In genomic region chr16:29771728-29772608, GRCm38 (mm10) we compare ENCODE assay signal across 11 mouse cellular contexts.
DNase-seq lines count a peak whose midpoint lies in the region; ATAC-seq and TF ChIP-seq lines count a peak whose summit lies in the region.
"Had no signal": no experiment of that assay in that cellular context is flagged by ENCODE, and none has a peak within 500 bp of the region (broad histone marks: within the 10 kb centered on the region; RNA-seq: fewer than 3 reads in every experiment).

No protein-coding gene starts in this region.

- no peak for TF ChIP-seq CTCF in stomach, postnatal 0 days (IDR thresholded peaks at IDR 0.05; ENCODE audit: low read depth)

- H3K4me2 ChIP-seq in neural tube, embryonic 11.5 days (ENCODE audit: low read depth), result no peak overlapping the region
- no peak overlapping the region for H3K4me2 ChIP-seq in neural tube, embryonic 15.5 days
- H3K4me2 ChIP-seq in hindbrain, embryonic 16.5 days (ENCODE audit: low read length), result no peak overlapping the region
- no peak overlapping the region for H3K4me2 ChIP-seq in stomach, postnatal 0 days (replicated peaks; ENCODE audit: low read depth)
- H3K4me2 ChIP-seq: embryonic facial prominence, embryonic 13.5 days had no signal

- peak; percentile 27 to 30 for DNase-seq in cerebellum, adult 18-20 months
- DNase-seq in cerebellum, adult 11 months, result no peak
- DNase-seq in neural tube, embryonic 11.5 days (ENCODE audit: low spot score), result peak; percentile 49
- DNase-seq in stomach, postnatal 0 days (ENCODE audit: low spot score), result no peak
- DNase-seq in spleen, adult 12 weeks (ENCODE audit: low spot score), result no peak
- no peak for DNase-seq in spleen, postnatal 4 days (ENCODE audit: low spot score in 2 of 2)
- DNase-seq: heart, postnatal 14 days had no signal

- no peak overlapping the region for H3K27ac ChIP-seq in neural tube, embryonic 11.5 days (ENCODE audit: low read depth, low read length)
- H3K27ac ChIP-seq in neural tube, embryonic 15.5 days (replicated peaks), result no peak overlapping the region
- no peak overlapping the region for H3K27ac ChIP-seq in hindbrain, embryonic 16.5 days (ENCODE audit: low read depth, low read length)
- no peak overlapping the region for H3K27ac ChIP-seq in stomach, postnatal 0 days (replicated peaks)
- H3K27ac ChIP-seq: embryonic facial prominence, embryonic 13.5 days had no signal

- no peak for ATAC-seq in neural tube, embryonic 11.5 days (ENCODE audit: insufficient read depth, low FRiP score, low TSS enrichment)
- no peak; the same call in 1 of the 2 replicates for ATAC-seq in neural tube, embryonic 15.5 days (ENCODE audit: low FRiP score)
- ATAC-seq in hindbrain, embryonic 16.5 days, result peak; percentile 52; the same call in 1 of the 2 replicates
- ATAC-seq in stomach, postnatal 0 days (ENCODE audit: low FRiP score, low TSS enrichment), result no peak
- ATAC-seq: activated CD4-positive, CD25-positive, alpha-beta regulatory T cell, adult 4 months had no signal

- no peaks in the 10 kb centered on the region for H3K27me3 ChIP-seq in neural tube, embryonic 11.5 days (ENCODE audit: control insufficient read depth, insufficient read depth, low read length)
- H3K27me3 ChIP-seq in neural tube, embryonic 15.5 days (replicated peaks), result 0 out of 2 replicates have a peak, but pooled peaks cover 3% of the 10 kb centered on the region
- no peaks in the 10 kb centered on the region; the same call in 1 of the 2 replicates for H3K27me3 ChIP-seq in hindbrain, embryonic 16.5 days (replicated peaks; ENCODE audit: control insufficient read depth, insufficient read depth, low read length)
- no peaks in the 10 kb centered on the region for H3K27me3 ChIP-seq in stomach, postnatal 0 days (ENCODE audit: control insufficient read depth, insufficient read depth, low read length)

- H3K36me3 ChIP-seq in neural tube, embryonic 11.5 days (ENCODE audit: control insufficient read depth, insufficient read depth, low read length), result no peaks in the 10 kb centered on the region
- no peaks in the 10 kb centered on the region for H3K36me3 ChIP-seq in neural tube, embryonic 15.5 days
- no peaks in the 10 kb centered on the region for H3K36me3 ChIP-seq in hindbrain, embryonic 16.5 days (ENCODE audit: control insufficient read depth, insufficient read depth, low read length)
- no peaks in the 10 kb centered on the region for H3K36me3 ChIP-seq in stomach, postnatal 0 days (ENCODE audit: control insufficient read depth, insufficient read depth, low read length)
- H3K36me3 ChIP-seq: embryonic facial prominence, embryonic 13.5 days had no signal

- WGBS in neural tube, embryonic 11.5 days, result 23% methylated on average over 13 of the region's 13 CpGs
- WGBS in neural tube, embryonic 15.5 days, result 25% methylated on average over 13 of the region's 13 CpGs
- WGBS in hindbrain, embryonic 16.5 days, result 14% methylated on average over 13 of the region's 13 CpGs
- 45% methylated on average over 13 of the region's 13 CpGs for WGBS in stomach, postnatal 0 days

- H3K4me1 ChIP-seq in neural tube, embryonic 11.5 days (ENCODE audit: control insufficient read depth, insufficient read depth, low read length), result peaks cover 8% of the 10 kb centered on the region
- no peaks in the 10 kb centered on the region; the same call in 1 of the 2 replicates for H3K4me1 ChIP-seq in neural tube, embryonic 15.5 days
- H3K4me1 ChIP-seq in hindbrain, embryonic 16.5 days (ENCODE audit: control insufficient read depth, insufficient read depth, low read depth, low read length), result peaks cover 6% of the 10 kb centered on the region
- peaks cover 7% of the 10 kb centered on the region; the same call in 1 of the 2 replicates for H3K4me1 ChIP-seq in stomach, postnatal 0 days (replicated peaks; ENCODE audit: control insufficient read depth, insufficient read depth)

- no peak overlapping the region for H3K9ac ChIP-seq in neural tube, embryonic 11.5 days (ENCODE audit: low read length)
- H3K9ac ChIP-seq in neural tube, embryonic 15.5 days (replicated peaks), result no peak overlapping the region
- H3K9ac ChIP-seq in hindbrain, embryonic 16.5 days (ENCODE audit: low read depth, low read length), result no peak overlapping the region
- H3K9ac ChIP-seq in stomach, postnatal 0 days (ENCODE audit: low read length), result 0 out of 2 replicates have a peak overlapping the region, but pooled peaks have one; percentile 4
- H3K9ac ChIP-seq: embryonic facial prominence, embryonic 13.5 days had no signal

- TF ChIP-seq EP300 in stomach, postnatal 0 days (optimal IDR thresholded peaks at IDR 0.05), result no peak

- no peaks in the 10 kb centered on the region for H3K9me3 ChIP-seq in neural tube, embryonic 11.5 days (ENCODE audit: control insufficient read depth, low read length)
- no peaks in the 10 kb centered on the region for H3K9me3 ChIP-seq in neural tube, embryonic 15.5 days (replicated peaks)
- H3K9me3 ChIP-seq in hindbrain, embryonic 16.5 days (ENCODE audit: control insufficient read depth, low read length), result no peaks in the 10 kb centered on the region
- no peaks in the 10 kb centered on the region for H3K9me3 ChIP-seq in stomach, postnatal 0 days (ENCODE audit: control insufficient read depth, low read length)
- H3K9me3 ChIP-seq: embryonic facial prominence, embryonic 13.5 days had no signal

- H3K4me3 ChIP-seq in neural tube, embryonic 11.5 days (ENCODE audit: low read depth, low read length), result no peak overlapping the region
- H3K4me3 ChIP-seq in neural tube, embryonic 15.5 days (replicated peaks), result no peak overlapping the region
- H3K4me3 ChIP-seq in hindbrain, embryonic 16.5 days (ENCODE audit: low read length), result no peak overlapping the region
- H3K4me3 ChIP-seq in stomach, postnatal 0 days (ENCODE audit: low read depth, low read length), result no peak overlapping the region
- H3K4me3 ChIP-seq: embryonic facial prominence, embryonic 13.5 days had no signal

Comparison
In these comparisons a context has a peak if more than half of its experiments do, and no peak if none do; other contexts are left out.
1. DNase-seq: peak in cerebellum, adult 18-20 months (2 of 2) and neural tube, embryonic 11.5 days (single experiment); none in cerebellum, adult 11 months (single experiment), stomach, postnatal 0 days (single experiment), spleen, adult 12 weeks (single experiment) and spleen, postnatal 4 days (0 of 2).